Mouse (Mus musculus): ENCODE results near the gene Hdac6.

The Hdac6 gene

GRCm38 (mm10) chrX:7947108-7947899 is at the start of gene Hdac6:
Hdac6 (minus strand) TSS chrX:7947889.
- peak; percentile 24 for DNase-seq (ENCODE audit: extremely low spot score, low spot score)

DNA sequence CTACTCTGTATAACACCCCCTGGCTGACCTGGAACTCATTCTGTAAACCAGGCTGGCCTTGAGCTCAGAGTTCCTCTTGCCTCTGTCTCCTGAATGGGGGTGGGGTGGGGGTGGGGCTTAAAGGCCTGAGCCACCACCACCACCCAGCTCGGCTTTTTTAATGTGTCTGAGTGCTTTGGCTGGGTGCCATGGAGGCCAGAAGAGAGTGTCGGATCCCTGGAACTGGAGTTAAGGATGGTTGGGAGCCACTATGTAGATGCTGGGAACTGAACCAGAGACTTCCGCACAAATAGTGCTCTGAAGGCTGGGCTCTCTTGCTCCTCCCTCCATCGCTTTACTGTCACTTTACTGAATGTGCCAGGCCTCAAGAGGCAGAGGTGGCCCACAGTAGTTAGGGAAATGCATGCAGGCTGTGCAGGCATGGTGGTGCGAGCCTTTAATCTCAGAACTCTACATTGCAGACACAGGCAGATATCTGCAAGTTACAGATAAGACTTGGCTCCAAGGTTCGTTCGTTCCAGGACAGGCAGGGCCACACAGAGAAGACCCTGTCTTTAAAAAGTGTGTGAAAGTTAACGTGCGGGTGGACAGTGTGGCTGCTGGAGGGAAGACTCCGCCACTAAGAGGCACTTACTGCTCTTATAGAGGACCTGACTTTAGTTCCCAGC is 45.5 kb upstream of the Hdac6 start:
- no peak for DNase-seq (ENCODE audit: extremely low spot score, low spot score)

DNA sequence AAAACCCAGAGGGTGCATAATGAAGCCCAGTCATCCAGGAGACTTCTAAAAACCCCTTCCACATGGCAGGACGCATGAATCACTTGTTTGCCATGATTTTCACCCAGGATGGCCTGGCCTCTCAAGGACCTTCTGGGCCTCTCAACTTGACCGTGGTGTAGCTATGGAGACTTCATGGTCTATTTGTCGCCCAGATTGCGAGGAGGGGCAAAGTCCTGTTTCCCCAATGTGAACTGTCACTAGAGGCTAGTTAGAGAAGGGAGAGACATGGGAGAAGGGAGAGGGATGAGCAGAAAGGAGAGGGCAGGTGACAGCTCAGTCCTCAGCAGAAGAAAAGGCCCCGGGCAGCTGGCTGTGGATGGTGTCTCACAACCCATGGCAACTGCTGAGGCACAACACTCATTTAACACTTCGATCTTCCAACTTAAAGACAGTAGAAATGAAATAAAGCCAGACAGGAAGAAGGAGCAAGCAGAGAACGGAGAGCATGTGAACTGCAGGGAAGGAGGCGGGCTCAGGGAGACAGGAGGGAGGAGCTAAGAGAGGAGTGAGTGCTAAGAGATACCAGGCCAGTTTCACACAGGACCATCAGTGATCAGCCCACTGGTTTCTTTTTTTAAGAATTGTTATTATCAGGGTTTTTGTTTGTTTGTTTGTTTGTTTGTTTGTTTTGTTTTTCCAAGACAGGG is 44.8 kb upstream of the Hdac6 start:
- no peak for DNase-seq (ENCODE audit: extremely low spot score, low spot score)

DNA sequence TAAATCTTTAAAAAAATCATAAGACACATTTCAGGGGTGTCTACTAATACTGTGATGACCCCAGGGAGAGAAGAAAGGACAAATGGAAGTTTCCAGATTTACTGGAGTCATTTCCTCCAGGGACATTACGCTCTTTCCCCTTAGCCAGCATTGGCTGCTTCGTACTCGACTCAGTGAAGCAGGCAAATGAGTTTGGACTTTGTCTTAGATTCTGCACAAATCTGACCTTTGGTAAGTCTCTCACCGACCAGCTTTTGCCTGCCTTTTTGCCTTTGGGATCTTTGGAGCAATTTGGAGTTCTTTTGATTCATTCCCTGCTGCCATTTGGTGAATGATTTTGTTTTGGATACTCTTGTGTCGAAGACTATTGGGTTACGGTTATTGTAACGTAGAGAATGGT is 33.7 kb upstream of the Hdac6 start:
- DNase-seq (ENCODE audit: extremely low spot score, low spot score): no peak

- no peak for DNase-seq (ENCODE audit: extremely low spot score, low spot score)
Measured at GRCm38 (mm10) chrX:7977892-7978291, 30.2 kb upstream of the Hdac6 start, which contains the start of gene Gata1. Gata1 (minus strand) TSS chrX:7978071.

- no peak for DNase-seq (ENCODE audit: extremely low spot score, low spot score)
Measured at GRCm38 (mm10) chrX:7971292-7971691, 23.6 kb upstream of the Hdac6 start.

DNA sequence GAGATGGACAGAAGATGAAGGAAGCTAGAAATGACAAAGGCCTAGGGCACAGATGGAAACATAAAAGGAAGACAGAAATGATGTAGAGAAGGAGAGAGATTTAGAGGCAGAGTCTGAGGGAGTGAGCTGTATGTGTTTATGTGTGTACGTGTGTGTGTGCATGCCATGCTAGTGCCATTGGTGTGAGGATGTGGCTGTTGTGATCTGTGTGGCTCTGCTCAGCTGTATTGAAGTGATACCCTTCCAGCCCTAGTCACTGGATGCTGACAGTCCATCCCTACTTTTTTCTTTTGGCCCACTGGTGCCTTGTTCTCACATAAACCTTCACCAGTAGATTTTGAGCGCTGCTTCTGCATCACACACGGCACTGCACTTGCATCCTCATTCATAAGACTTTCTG is 21.2 kb upstream of the Hdac6 start:
- no peak for DNase-seq (ENCODE audit: extremely low spot score, low spot score)

- DNase-seq (ENCODE audit: extremely low spot score, low spot score): no peak
Measured at GRCm38 (mm10) chrX:7968226-7968625, 20.5 kb upstream of the Hdac6 start.

DNA sequence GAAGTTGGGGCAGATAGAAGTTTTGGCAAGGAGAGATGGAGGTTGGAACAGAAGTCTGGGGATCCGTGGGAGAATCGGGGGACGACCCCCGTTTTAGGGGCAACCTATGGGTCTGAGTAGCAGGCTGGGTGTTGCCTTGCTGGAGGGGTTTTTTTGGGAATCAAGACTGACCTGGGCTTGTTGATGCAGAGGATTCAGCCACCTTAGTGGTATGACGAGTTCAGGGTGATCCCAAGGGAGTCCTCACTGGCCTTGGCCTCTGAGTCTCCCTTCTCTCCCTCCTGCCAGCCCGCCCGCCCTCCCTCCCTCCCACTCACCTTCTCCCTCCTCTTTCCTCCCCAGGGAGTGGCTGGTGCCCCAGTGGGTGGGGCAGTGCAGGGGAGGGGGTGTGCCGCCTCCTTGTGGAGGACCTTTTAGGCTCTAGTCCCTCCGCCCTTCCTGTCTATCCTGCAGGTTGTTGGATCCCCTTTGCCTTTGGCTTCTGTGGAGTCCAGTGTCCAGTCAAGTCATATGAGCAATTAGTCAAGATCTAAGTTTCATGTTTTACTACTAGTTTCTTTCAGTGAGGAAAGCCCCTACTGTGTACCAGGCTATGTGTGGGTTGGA is 20.0 kb upstream of the Hdac6 start:
- no peak for DNase-seq (ENCODE audit: extremely low spot score, low spot score)

- no peak for DNase-seq (ENCODE audit: extremely low spot score, low spot score)
Measured at GRCm38 (mm10) chrX:7966161-7966560, 18.5 kb upstream of the Hdac6 start.

GRCm38 (mm10) chrX:7963829-7964626 is 16.3 kb upstream of the Hdac6 start:
- no peak for DNase-seq (ENCODE audit: extremely low spot score, low spot score)

- DNase-seq (ENCODE audit: extremely low spot score, low spot score): no peak
Measured at GRCm38 (mm10) chrX:7958868-7959267, 11.2 kb upstream of the Hdac6 start.

DNA sequence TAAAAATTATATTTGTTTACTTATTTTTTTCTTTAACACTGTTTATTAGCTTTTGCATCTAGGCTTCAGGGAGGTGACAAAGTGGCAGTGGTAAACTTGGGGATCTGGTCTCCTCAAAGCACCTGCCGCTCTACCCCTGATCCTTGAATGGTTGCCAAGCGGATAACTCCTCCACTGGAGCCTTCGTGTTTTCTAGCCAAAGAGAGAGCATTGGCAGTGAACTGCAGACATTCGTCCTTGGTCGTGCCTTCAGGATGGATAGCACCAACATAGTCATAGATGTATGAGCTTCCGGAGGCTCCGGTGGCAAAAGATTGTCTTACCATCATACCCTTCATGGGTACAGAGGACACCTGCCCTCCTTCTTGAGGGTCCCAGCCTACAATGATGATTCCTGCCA is 2.4 kb upstream of the Hdac6 start:
- DNase-seq (ENCODE audit: extremely low spot score, low spot score): no peak

GRCm38 (mm10) chrX:7947900-7948492 is 307 bp upstream of the Hdac6 start:
- peak; percentile 88 for DNase-seq (ENCODE audit: extremely low spot score, low spot score)

- no peak for DNase-seq (ENCODE audit: extremely low spot score, low spot score)
Measured at GRCm38 (mm10) chrX:7945618-7946017, 2.1 kb downstream of the Hdac6 start.

- DNase-seq (ENCODE audit: extremely low spot score, low spot score): no peak
Measured at GRCm38 (mm10) chrX:7937667-7938066, 10.0 kb downstream of the Hdac6 start.

GRCm38 (mm10) chrX:7936874-7937273 is 10.8 kb downstream of the Hdac6 start:
- DNase-seq (ENCODE audit: extremely low spot score, low spot score): no peak

DNA sequence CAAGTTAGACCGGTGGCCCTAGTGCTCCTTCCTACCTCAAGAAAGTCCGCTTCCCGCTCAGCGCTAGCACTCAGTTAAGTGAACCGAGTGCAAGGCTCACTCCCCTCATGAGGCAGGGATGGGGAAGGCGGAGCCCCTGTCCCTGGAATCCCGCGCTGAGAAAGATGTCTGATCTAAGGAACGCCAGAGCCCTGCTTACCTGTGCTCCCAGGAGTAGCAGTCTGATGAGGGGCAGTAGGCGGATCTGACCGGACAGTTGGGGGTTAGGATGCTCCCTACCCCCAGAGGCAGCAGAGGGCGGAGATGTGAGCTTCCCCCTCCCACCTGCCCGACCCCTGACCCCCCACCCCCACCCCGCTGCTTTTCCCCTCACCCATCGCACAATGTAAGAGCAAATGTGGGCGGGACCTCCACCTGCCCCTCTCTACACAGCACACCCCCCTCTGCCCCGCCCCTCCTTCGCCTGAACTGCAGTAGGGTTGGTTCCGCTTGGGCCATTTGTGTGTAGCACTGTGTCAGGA is 19.4 kb downstream of the Hdac6 start, which contains the start of gene Eras:
TSS of gene Eras (minus strand) at position 338 of the 521 bp plus-strand sequence.
- no peak for DNase-seq (ENCODE audit: extremely low spot score, low spot score)

DNA sequence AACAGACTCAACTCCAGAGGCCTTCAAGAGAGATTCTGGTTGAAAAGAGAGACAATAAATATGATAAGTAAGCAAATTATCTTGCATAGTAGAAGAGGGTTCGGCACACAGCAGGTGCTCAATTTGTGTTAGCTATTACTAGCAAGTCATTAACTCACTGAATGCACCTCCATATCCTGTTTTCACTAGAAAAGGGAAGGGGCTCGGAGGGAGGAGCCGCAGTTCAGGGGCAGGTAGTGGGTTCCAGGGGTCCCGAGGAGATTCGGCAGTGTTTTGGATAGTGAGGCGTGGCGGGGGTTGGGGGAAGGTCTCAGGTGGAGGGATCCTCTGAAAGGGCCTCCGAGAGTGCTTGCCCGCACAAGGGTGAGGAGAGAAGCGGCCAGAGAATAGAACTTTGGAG is 20.6 kb downstream of the Hdac6 start:
- no peak for DNase-seq (ENCODE audit: extremely low spot score, low spot score)

DNA sequence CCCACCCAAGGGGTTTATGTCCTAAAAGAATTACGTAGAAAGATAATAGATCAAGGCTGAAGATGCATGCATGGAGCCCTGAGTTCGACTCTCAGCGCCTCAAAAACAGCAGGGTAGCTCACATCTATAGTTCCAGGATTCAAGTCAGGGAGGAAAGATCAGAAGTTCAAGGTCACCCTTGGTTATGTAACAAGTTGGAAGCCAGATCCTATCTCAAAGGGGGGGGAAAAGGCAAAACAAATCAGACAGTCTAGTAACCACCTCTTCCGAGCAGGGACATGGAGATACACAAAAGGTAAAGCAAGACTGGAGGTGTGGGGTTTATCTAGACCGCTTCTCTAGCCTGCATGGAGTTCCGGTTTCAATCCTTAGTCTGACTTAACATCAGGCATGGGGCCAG is 21.4 kb downstream of the Hdac6 start:
- DNase-seq (ENCODE audit: extremely low spot score, low spot score): no peak
